Mouse (Mus musculus) kidney, embryonic 16.5 days (tissue): ENCODE results near the gene Pou2af1. TPM values are rescaled to one million over a fixed set of nuclear protein-coding genes. Genes with fewer than 3 reads are reported as not detected.

ENCODE experiments used
- ATAC-seq: fragments of 200-750 bp; cut with Nextera tagmentation; 2 replicates; pipeline ENCODE4 v1.8.0; 2017; ENCODE audit warnings: moderate TSS enrichment; ENCODE audit not compliant: low FRiP score, low TSS enrichment
- H3K27ac ChIP-seq: fragments of 300-500 bp; sonication (generic); 2 replicates; pipeline ENCODE4 v1.5.1; 2014; ENCODE audit warnings: low read length
- H3K27me3 ChIP-seq: fragments of 300-500 bp; sonication (generic); 2 replicates; pipeline ENCODE4 v1.6.1; 2014; ENCODE audit warnings: low read length, control low read depth, mixed read lengths; ENCODE audit not compliant: insufficient read depth
- H3K36me3 ChIP-seq: fragments of 300-500 bp; sonication (generic); 2 replicates; pipeline ENCODE4 v1.6.1; 2014; ENCODE audit warnings: low read length, control low read depth, mixed read lengths; ENCODE audit not compliant: insufficient read depth
- H3K4me1 ChIP-seq: fragments of 300-500 bp; sonication (generic); 2 replicates; pipeline ENCODE4 v1.6.1; 2014; ENCODE audit warnings: low read length, control low read depth, mixed read lengths; ENCODE audit not compliant: insufficient read depth
- H3K4me2 ChIP-seq: fragments of 300-500 bp; sonication (generic); replicated peaks from 2 replicates; pipeline ENCODE4 v1.6.1; 2014; ENCODE audit warnings: low read depth, low read length
- H3K4me3 ChIP-seq: fragments of 300-500 bp; sonication (generic); 2 replicates; pipeline ENCODE4 v1.5.1; 2014; ENCODE audit warnings: mild to moderate bottlenecking, low read length
- H3K9ac ChIP-seq: fragments of 300-500 bp; sonication (generic); replicated peaks from 2 replicates; pipeline ENCODE4 v1.6.1; 2014; ENCODE audit warnings: low read length
- H3K9me3 ChIP-seq: fragments of 300-500 bp; sonication (generic); 2 replicates; pipeline ENCODE4 v1.6.1; 2016; ENCODE audit warnings: low read length, control low read depth
- WGBS: fragments of 180-500 bp; shearing (Covaris S2); extraction: QIAGEN DNeasy Blood & Tissue Kit; methylation state at CpG from one replicate; pipeline ENCODE4 v1.1.7; 2014; 5-methylcytosine and 5-hydroxymethylcytosine counted together
- polyA plus RNA-seq: library from polyadenylated mRNA; unstranded; fragments of >200 nt; fragmentation: Nextera tagmentation; extraction: Ambion mirVana; gene quantifications from 2 replicates; pipeline ENCODE4 v1.2.1, GENCODE M21; 2015

Gene Pou2af1
- not detected in 2 replicates for polyA plus RNA-seq

DNA sequence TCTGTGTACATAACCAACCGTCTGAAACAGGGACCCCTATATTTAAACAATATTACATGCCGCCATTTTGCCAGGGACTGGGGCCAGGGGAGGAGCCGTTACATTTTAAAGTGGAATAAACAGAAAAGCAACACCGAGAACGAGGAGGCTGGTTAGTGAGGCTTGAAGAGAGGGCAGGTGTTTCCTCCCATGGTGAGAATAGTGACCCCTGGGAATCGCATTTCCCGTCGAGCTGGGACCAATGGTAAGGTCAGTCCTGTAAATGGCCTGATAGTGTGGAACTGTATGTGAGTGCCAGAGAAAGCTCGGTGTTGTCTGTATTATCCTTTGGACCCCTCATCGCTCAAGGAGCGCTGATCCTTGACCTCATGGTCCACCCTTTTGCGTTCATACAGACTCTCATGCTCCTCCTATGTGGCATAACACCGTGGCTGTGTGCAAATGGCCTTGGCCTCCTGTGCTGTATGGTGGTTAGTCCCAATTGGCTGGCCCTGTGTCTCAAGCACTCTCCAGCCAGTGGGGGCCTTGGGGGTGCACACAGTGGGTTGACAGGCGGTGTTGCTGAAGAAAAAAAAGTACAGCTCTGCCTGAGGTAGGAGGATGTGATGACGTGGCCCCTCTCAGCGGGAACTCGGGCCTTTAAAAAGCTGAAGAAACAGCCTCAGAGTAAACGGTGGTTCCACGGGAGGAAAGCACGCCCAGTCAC is at the start of gene Pou2af1:
Gene Pou2af1 (plus strand): TSS at position 686 of the 706 bp plus-strand sequence.
- WGBS: 59% methylated on average over 20 of the region's 20 CpGs
- H3K27ac ChIP-seq: no peak within 1 kb of the TSS
- peaks cover 7% of the 10 kb centered on the region; the same call in 1 of the 2 replicates for H3K4me1 ChIP-seq
- H3K27me3 ChIP-seq: no peaks in the 10 kb centered on the region
- H3K4me3 ChIP-seq: no peak within 1 kb of the TSS
- no peaks in the 10 kb centered on the region for H3K36me3 ChIP-seq
- no peak; the same call in 1 of the 2 replicates for ATAC-seq
- H3K4me2 ChIP-seq: no peak within 1 kb of the TSS
- H3K9me3 ChIP-seq: no peaks in the 10 kb centered on the region
- H3K9ac ChIP-seq: no peak within 1 kb of the TSS

DNA sequence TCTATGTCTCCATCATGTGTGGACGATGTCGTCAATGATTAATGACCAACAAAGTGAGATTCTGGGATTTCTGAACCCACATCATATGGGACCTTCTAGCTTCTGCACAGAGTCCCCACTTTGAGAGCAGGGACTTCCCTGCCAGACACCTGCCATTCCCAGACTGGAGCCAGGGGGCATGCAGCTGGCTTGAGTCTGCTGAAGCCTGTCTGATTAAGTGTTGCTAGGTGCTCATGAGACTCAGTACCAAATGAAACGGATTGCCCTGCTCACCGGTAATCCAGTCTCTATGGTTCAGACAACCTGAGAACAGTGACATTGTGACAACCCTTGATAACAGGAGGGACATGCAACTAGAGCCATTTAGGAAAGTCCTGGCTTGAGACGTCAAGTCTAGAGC is 49.5 kb upstream of the Pou2af1 start:
- 80% methylated on average over 5 of the region's 5 CpGs for WGBS
- no peak for ATAC-seq
- no peak overlapping the region for H3K27ac ChIP-seq

DNA sequence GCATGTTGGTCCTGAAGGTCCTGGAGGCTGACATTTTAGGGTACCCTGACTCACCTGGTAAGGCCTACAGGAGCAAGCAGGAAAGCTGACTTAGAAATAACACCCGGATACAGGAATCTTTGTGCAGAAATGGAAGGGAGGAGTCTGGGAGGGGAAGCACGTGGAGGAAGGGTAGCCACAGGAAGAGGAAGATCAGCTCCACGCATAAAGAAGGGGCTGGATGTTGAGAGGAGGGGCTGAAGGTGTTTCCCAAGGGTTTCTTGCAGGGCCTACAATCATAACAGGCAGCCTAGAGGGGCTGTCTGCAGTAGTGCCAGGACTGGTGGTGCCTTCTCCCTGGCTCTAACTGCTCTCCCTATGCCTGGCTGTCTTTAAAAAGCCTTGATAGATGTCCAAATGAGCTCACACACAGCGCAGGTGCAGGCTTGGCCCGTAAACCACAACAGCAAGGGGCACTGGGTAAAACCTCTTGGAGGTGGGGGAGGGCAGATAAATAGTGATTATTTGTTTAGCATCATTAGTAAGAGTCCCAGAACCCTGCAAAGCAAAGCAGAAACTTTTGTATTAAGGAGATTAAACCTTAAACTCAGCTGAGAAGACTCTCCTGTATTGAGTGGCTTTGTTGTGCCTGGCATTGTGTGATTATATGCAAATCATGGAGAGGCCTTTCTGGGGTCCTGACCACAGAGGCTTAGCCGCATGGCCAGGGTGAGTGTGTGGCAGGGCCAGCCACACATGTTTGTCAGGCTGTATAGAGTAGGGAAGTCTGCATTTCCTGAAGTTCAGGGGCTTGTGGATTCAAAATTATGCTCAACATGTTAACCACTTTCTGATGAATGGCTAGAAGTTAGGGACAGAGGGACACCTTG is 48.0 kb upstream of the Pou2af1 start, which contains the start of gene Gm32742:
Gene Gm32742 (minus strand): TSS at position 206 of the 869 bp plus-strand sequence.
- Histone ChIP-seq H3K4me2 (no peak within 1 kb of the TSS), H3K9me3 (no peaks in the 10 kb centered on the region), H3K4me1 (no peaks in the 10 kb centered on the region; the same call in 1 of the 2 replicates), H3K4me3 (no peak within 1 kb of the TSS), H3K27me3 (0 out of 2 replicates have a peak, but pooled peaks cover 3% of the 10 kb centered on the region), H3K27ac (no peak within 1 kb of the TSS), H3K36me3 (no peaks in the 10 kb centered on the region), H3K9ac (no peak within 1 kb of the TSS)
- 50% methylated on average over 6 of the region's 6 CpGs for WGBS
- no peak for ATAC-seq

More for the DNA sequence above, 49.5 kb upstream of the Pou2af1 start:
- Histone ChIP-seq H3K27me3 (peaks cover 13% of the 10 kb centered on the region), H3K4me3 (no peak overlapping the region), H3K4me2 (no peak overlapping the region), H3K36me3 (no peaks in the 10 kb centered on the region), H3K9me3 (no peaks in the 10 kb centered on the region), H3K4me1 (no peaks in the 10 kb centered on the region; the same call in 1 of the 2 replicates), H3K9ac (no peak overlapping the region)

GRCm38 (mm10) chr9:51167954-51168353 is 45.6 kb upstream of the Pou2af1 start:
- H3K27ac ChIP-seq: no peak overlapping the region
- 66% methylated on average over 11 of the region's 11 CpGs for WGBS
- no peaks in the 10 kb centered on the region; the same call in 1 of the 2 replicates for H3K4me1 ChIP-seq
- H3K36me3 ChIP-seq: no peaks in the 10 kb centered on the region
- ATAC-seq: no peak
- H3K4me3 ChIP-seq: no peak overlapping the region
- H3K9ac ChIP-seq: no peak overlapping the region
- H3K27me3 ChIP-seq: no peaks in the 10 kb centered on the region
- no peak overlapping the region for H3K4me2 ChIP-seq
- no peaks in the 10 kb centered on the region for H3K9me3 ChIP-seq

- ATAC-seq: no peak
- Histone ChIP-seq H3K36me3 (no peaks in the 10 kb centered on the region), H3K27ac (no peak overlapping the region), H3K9me3 (no peaks in the 10 kb centered on the region), H3K4me3 (no peak overlapping the region), H3K9ac (no peak overlapping the region), H3K27me3 (no peaks in the 10 kb centered on the region), H3K4me2 (no peak overlapping the region), H3K4me1 (no peaks in the 10 kb centered on the region; the same call in 1 of the 2 replicates)
- WGBS: 43% methylated on average over 5 of the region's 5 CpGs
Measured at GRCm38 (mm10) chr9:51168698-51169097, 44.8 kb upstream of the Pou2af1 start.

GRCm38 (mm10) chr9:51169133-51169532 is 44.4 kb upstream of the Pou2af1 start:
- H3K4me1 ChIP-seq: no peaks in the 10 kb centered on the region; the same call in 1 of the 2 replicates
- 80% methylated on average over 7 of the region's 7 CpGs for WGBS

DNA sequence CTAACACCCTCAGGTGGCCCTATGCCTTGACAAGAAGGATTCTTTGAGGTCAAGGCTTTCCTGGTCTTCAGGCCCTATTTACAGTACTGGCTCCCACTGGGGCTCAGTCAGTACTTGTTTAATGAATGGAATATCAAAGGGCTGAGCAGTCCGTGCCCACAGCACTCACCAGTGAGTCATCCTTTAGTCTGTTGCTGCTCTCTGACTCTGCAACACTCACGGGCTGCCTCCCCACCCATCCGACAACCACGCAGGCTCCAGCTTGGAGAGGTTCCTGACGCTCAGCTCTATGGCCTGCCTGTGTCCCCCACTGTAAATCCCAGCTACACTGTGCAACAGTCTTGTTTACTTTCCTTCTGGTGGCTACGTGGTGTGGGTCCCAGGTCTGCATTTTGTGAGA is 43.2 kb upstream of the Pou2af1 start:
- Histone ChIP-seq H3K9ac (no peak overlapping the region), H3K4me3 (no peak overlapping the region), H3K4me2 (no peak overlapping the region), H3K27ac (no peak overlapping the region), H3K4me1 (peaks cover 6% of the 10 kb centered on the region), H3K27me3 (no peaks in the 10 kb centered on the region), H3K9me3 (no peaks in the 10 kb centered on the region), H3K36me3 (no peaks in the 10 kb centered on the region)
- no peak for ATAC-seq
- WGBS: 71% methylated on average over 6 of the region's 6 CpGs

More at GRCm38 (mm10) chr9:51169133-51169532, 44.4 kb upstream of the Pou2af1 start:
- Histone ChIP-seq H3K4me3 (no peak overlapping the region), H3K27ac (no peak overlapping the region), H3K9me3 (no peaks in the 10 kb centered on the region), H3K9ac (no peak overlapping the region), H3K27me3 (no peaks in the 10 kb centered on the region), H3K4me2 (no peak overlapping the region), H3K36me3 (no peaks in the 10 kb centered on the region)
- ATAC-seq: no peak

DNA sequence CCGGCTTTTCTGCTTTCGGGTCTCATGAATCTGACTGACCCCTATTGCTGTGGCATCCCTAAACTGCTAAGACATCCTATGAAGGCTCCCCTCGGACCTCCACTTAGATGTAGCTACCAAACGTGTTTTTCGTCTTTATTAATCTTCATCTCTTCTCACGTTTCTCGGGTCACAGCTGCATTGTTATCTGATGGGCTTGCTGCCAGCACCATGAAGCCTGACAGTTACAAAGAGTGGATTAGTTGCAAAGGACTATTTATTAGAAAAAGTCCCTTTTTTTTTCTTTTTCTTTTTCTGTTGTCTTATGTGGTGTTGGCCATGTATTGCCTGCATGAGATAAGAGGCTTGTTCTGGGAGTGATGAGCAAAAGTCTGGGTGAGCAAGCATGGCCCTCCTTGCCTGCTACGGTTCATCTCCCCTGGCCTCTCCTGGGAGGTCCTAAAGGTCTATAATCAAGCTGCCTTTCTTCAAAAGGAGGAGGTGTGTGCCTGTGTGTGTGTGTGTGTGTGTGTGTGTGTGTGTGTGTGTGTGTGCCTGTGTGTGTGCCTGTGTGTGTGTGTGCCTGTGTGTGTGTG is 38.5 kb upstream of the Pou2af1 start:
- WGBS: 23% methylated on average over 8 of the region's 8 CpGs
- Histone ChIP-seq H3K4me3 (no peak overlapping the region), H3K27ac (no peak overlapping the region), H3K9me3 (no peaks in the 10 kb centered on the region), H3K4me1 (peaks cover 7% of the 10 kb centered on the region), H3K27me3 (no peaks in the 10 kb centered on the region), H3K4me2 (no peak overlapping the region), H3K9ac (no peak overlapping the region), H3K36me3 (no peaks in the 10 kb centered on the region)
- ATAC-seq: 0 out of 2 replicates have a peak, but pooled peaks have one; percentile 67

- Histone ChIP-seq H3K27ac (no peak overlapping the region), H3K9me3 (no peaks in the 10 kb centered on the region), H3K4me1 (peaks cover 7% of the 10 kb centered on the region), H3K27me3 (no peaks in the 10 kb centered on the region), H3K4me2 (no peak overlapping the region), H3K9ac (no peak overlapping the region), H3K36me3 (no peaks in the 10 kb centered on the region), H3K4me3 (no peak overlapping the region)
- ATAC-seq: no peak
- 88% methylated on average over 1 of the region's 1 CpGs for WGBS
Measured at GRCm38 (mm10) chr9:51175722-51176121, 37.8 kb upstream of the Pou2af1 start.
